Mouse (Mus musculus) adrenal gland, adult 8-10 months (tissue): ENCODE measurements around the gene Tbx1. TPM values are rescaled to one million over a fixed set of nuclear protein-coding genes. Genes with fewer than 3 reads are reported as not detected.
A peak's percentile ranks its signal among the peaks of the same experiment; 100 is the strongest.
"Not testable (repeated sequence)": the region's sequence is repeated elsewhere in the genome, so short reads cannot be mapped to it uniquely, and the experiment has no call there.

Experiments
- DNase-seq: peaks from one replicate; pipeline ENCODE4 v3.0.0; 2022
- total RNA-seq, 4 experiments: library from RNA; stranded (reverse); gene quantifications; 2 replicates each; pipeline ENCODE4 v1.2.4; 2022

Tbx1 gene
- total RNA-seq, 4 experiments from 2014 or later: not detected

GRCm38 (mm10) chr16:18543151-18543829 lies 47.2 kb downstream of the Tbx1 start:
- DNase-seq: peak; percentile 12

- DNase-seq: peak; percentile 10
These were observed 51.2 kb downstream of the Tbx1 start for GRCm38 (mm10) chr16:18539281-18539680.

- peak; percentile 13 for DNase-seq
These were observed 53.0 kb downstream of the Tbx1 start for GRCm38 (mm10) chr16:18537407-18537990.

GRCm38 (mm10) chr16:18533061-18533460 lies 57.4 kb downstream of the Tbx1 start:
- not testable (repeated sequence) for DNase-seq

Other genes with a start within 250 kb of the Tbx1 start
- 10 to 100 TPM; 45.4 to 68.0 (median 52.7) TPM for gene Tango2, start 242.6 kb downstream of the Tbx1 start, total RNA-seq
- gene Arvcf, start 242.5 kb downstream of the Tbx1 start, total RNA-seq: 10 to 100 TPM; 25.5 to 67.0 (median 52.7) TPM
- 100 to 1,000 TPM in 2 of 4 experiments, 10 to 100 TPM in 2; 79.2 to 123 (median 103) TPM for gene Txnrd2, start 164.3 kb downstream of the Tbx1 start, total RNA-seq
- gene Comt, start 163.8 kb downstream of the Tbx1 start, total RNA-seq: 100 to 1,000 TPM; 147 to 201 (median 185) TPM
- 1 to 10 TPM; 5.1 to 7.0 (median 6.1) TPM for gene Gnb1l, start 92.0 kb downstream of the Tbx1 start, total RNA-seq
- gene Rtl10, start 91.8 kb downstream of the Tbx1 start, total RNA-seq: 1 to 10 TPM; 4.9 to 8.2 (median 5.1) TPM
- not detected for gene Gp1bb, start 31.7 kb upstream of the Tbx1 start, total RNA-seq
- 1 to 10 TPM; 3.6 to 8.5 (median 5.6) TPM for gene Gm49601, start 35.8 kb upstream of the Tbx1 start, total RNA-seq
- gene Sept5, start 39.3 kb upstream of the Tbx1 start, total RNA-seq: 10 to 100 TPM in 3 of 4 experiments, 1 to 10 TPM in 1; 8.5 to 18.5 (median 12.0) TPM
- gene Cldn5, start 186.2 kb upstream of the Tbx1 start, total RNA-seq: 10 to 100 TPM in 1 of 4 experiments, 1 to 10 TPM in 3; 7.8 to 12.2 (median 9.4) TPM
- gene Ufd1, start 221.1 kb upstream of the Tbx1 start, total RNA-seq: 100 to 1,000 TPM; 131 to 143 (median 136) TPM
- gene Cdc45, start 221.3 kb upstream of the Tbx1 start, total RNA-seq: 10 to 100 TPM in 2 of 4 experiments, 1 to 10 TPM in 2; 7.0 to 12.8 (median 10.0) TPM
- gene 2510002D24Rik, start 245.9 kb upstream of the Tbx1 start, total RNA-seq: 10 to 100 TPM; 18.5 to 23.9 (median 20.9) TPM
- gene Gm28539, start 245.9 kb upstream of the Tbx1 start, total RNA-seq: 1 to 10 TPM; 1.7 to 7.3 (median 5.7) TPM